In genomic region chr10:11282306-11282631, GRCm38 (mm10) we compare ENCODE assay signal across 8 mouse cellular contexts. TPM values are rescaled to one million over a fixed set of nuclear protein-coding genes. Genes with fewer than 3 reads are reported as not detected.
DNase-seq lines count a peak whose midpoint lies in the region; ATAC-seq and TF ChIP-seq lines count a peak whose summit lies in the region.

No protein-coding gene starts in this region.

- 1% methylated on average over 4 of the region's 4 CpGs for WGBS in heart, adult 2 months
- 1% methylated on average over 4 of the region's 4 CpGs for WGBS in forebrain, embryonic 12.5 days
- WGBS in liver, embryonic 16.5 days (ENCODE audit: insufficient replicate concordance) = 0% methylated on average over 4 of the region's 4 CpGs

- H3K27me3 ChIP-seq in heart, adult 2 months (ENCODE audit: control insufficient read depth, insufficient read depth, low read length) = no peaks in the 10 kb centered on the region
- no peaks in the 10 kb centered on the region for H3K27me3 ChIP-seq in ES-Bruce4 (ENCODE audit: control insufficient read depth, insufficient read depth, low read length, poor library complexity, severe bottlenecking)
- H3K27me3 ChIP-seq in forebrain, embryonic 12.5 days = no peaks in the 10 kb centered on the region
- H3K27me3 ChIP-seq in liver, embryonic 16.5 days (ENCODE audit: control insufficient read depth, insufficient read depth, low read depth, low read length) = no peaks in the 10 kb centered on the region

- H3K9me3 ChIP-seq in ES-Bruce4 (replicated peaks; ENCODE audit: control insufficient read depth, insufficient read depth, low read length, poor library complexity, severe bottlenecking) = no peaks in the 10 kb centered on the region
- no peaks in the 10 kb centered on the region for H3K9me3 ChIP-seq in forebrain, embryonic 12.5 days
- H3K9me3 ChIP-seq in liver, embryonic 16.5 days (replicated peaks; ENCODE audit: control insufficient read depth, low read length) = no peaks in the 10 kb centered on the region

- no peak for ATAC-seq in forebrain, embryonic 12.5 days (ENCODE audit: low FRiP score)
- no peak for ATAC-seq in liver, embryonic 16.5 days (ENCODE audit: low read depth)
- no peak for ATAC-seq in granulocyte monocyte progenitor cell, adult 5-6 weeks (replicated peaks; ENCODE audit: poor library complexity, severe bottlenecking)

- TF ChIP-seq CTCF in heart, adult 2 months (IDR thresholded peaks at IDR 0.05) = no peak
- TF ChIP-seq CTCF in ES-Bruce4 (IDR thresholded peaks at IDR 0.05; ENCODE audit: low read depth, low read length) = no peak

- peak overlapping the region; percentile 79 for H3K4me2 ChIP-seq in forebrain, embryonic 12.5 days
- peak overlapping the region; percentile 55 for H3K4me2 ChIP-seq in liver, embryonic 16.5 days (ENCODE audit: low read depth, low read length)

- H3K4me1 ChIP-seq in heart, adult 2 months (ENCODE audit: control insufficient read depth, insufficient read depth, low read length) = peaks cover 2% of the 10 kb centered on the region
- H3K4me1 ChIP-seq in ES-Bruce4 (ENCODE audit: control insufficient read depth, insufficient read depth, low read length) = no peaks in the 10 kb centered on the region
- peaks cover 7% of the 10 kb centered on the region; the same call in 1 of the 2 replicates for H3K4me1 ChIP-seq in forebrain, embryonic 12.5 days
- peaks cover 16% of the 10 kb centered on the region for H3K4me1 ChIP-seq in liver, embryonic 16.5 days (ENCODE audit: control insufficient read depth, low read depth, low read length)

- H3K9ac ChIP-seq in heart, adult 2 months (ENCODE audit: low read depth, low read length) = no peak overlapping the region
- peak overlapping the region; percentile 95 for H3K9ac ChIP-seq in ES-Bruce4 (ENCODE audit: low read depth, poor library complexity, severe bottlenecking)
- H3K9ac ChIP-seq in forebrain, embryonic 12.5 days = peak overlapping the region; percentile 94
- peak overlapping the region; percentile 100 for H3K9ac ChIP-seq in liver, embryonic 16.5 days (ENCODE audit: low read depth, low read length)

- no peak for TF ChIP-seq EP300 in heart, adult 2 months (IDR thresholded peaks at IDR 0.05; ENCODE audit: insufficient read depth, low read depth, low read length)
- TF ChIP-seq EP300 in ES-Bruce4 (IDR thresholded peaks at IDR 0.05; ENCODE audit: insufficient read depth, low read depth, low read length) = no peak

- H3K79me2 ChIP-seq in heart, adult 2 months (replicated peaks; ENCODE audit: control insufficient read depth, insufficient read depth, low read length) = peaks cover 3% of the 10 kb centered on the region; the same call in 1 of the 2 replicates

- peak overlapping the region; percentile 100 for H3K27ac ChIP-seq in heart, adult 2 months
- H3K27ac ChIP-seq in ES-Bruce4 (ENCODE audit: insufficient read depth, low read length) = no peak overlapping the region
- H3K27ac ChIP-seq in forebrain, embryonic 12.5 days = peak overlapping the region; percentile 97; the same call in 1 of the 2 replicates
- peak overlapping the region; percentile 99 for H3K27ac ChIP-seq in liver, embryonic 16.5 days (ENCODE audit: low read length)

- no peak for DNase-seq in heart, adult 2 months
- no peak for DNase-seq in heart, adult 18-20 months
- DNase-seq in right cerebral cortex, adult 18-20 months = no peak
- DNase-seq in thymus, postnatal 36 days = no peak

- no peaks in the 10 kb centered on the region; the same call in 1 of the 2 replicates for H3K36me3 ChIP-seq in heart, adult 2 months (ENCODE audit: control insufficient read depth, insufficient read depth, low read length)
- no peaks in the 10 kb centered on the region for H3K36me3 ChIP-seq in ES-Bruce4 (ENCODE audit: control insufficient read depth, insufficient read depth, low read length, poor library complexity, severe bottlenecking)
- no peaks in the 10 kb centered on the region for H3K36me3 ChIP-seq in forebrain, embryonic 12.5 days (replicated peaks)
- no peaks in the 10 kb centered on the region for H3K36me3 ChIP-seq in liver, embryonic 16.5 days (ENCODE audit: control insufficient read depth, insufficient read depth)

- H3K4me3 ChIP-seq in heart, adult 2 months = peak overlapping the region; percentile 83
- peak overlapping the region; percentile 21; the same call in 1 of the 2 replicates for H3K4me3 ChIP-seq in ES-Bruce4 (ENCODE audit: low read depth, low read length)
- H3K4me3 ChIP-seq in forebrain, embryonic 12.5 days (replicated peaks) = peak overlapping the region; percentile 95
- peak overlapping the region; percentile 99 for H3K4me3 ChIP-seq in liver, embryonic 16.5 days (ENCODE audit: low read depth, low read length)

- TF ChIP-seq POLR2A in heart, adult 2 months (IDR thresholded peaks at IDR 0.05; ENCODE audit: insufficient read depth, low read depth, low read length) = no peak
- TF ChIP-seq POLR2A in ES-Bruce4 (IDR thresholded peaks at IDR 0.05; ENCODE audit: insufficient read depth, low read length) = no peak

- intact Hi-C loops in heart, adult 2 months (cut with DNase I) = loop anchor here (5.0 kb wide), 2 partner anchors 80 to 135 kb away; partner anchors contain the start of gene Shprh

RNA-seq across cellular contexts. Expression of gene Fbxo30, which starts 1.1 kb away (rescaled TPM):
- total RNA-seq in heart, adult 2 months (2021) = 10 to 100 TPM; 23.7 to 27.3 TPM
- 3.9 and 11.2 TPM in 2 replicates for polyA plus RNA-seq in heart, adult 2 months (2012; rRNA removed)
- total RNA-seq in heart, adult 18-20 months (2021) = 10 to 100 TPM; 33.1 to 35.1 TPM
- 44.6 and 45.1 TPM in 2 replicates for polyA plus RNA-seq in ES-Bruce4 (2011; ENCODE audit: insufficient read depth, insufficient read length, low read depth, missing spikeins)
- 43.7 and 46.6 TPM in 2 replicates for polyA plus RNA-seq in forebrain, embryonic 12.5 days (2016; fragmentation: Nextera tagmentation; extraction: Ambion mirVana)
- polyA plus RNA-seq in liver, embryonic 16.5 days (2015; fragmentation: Nextera tagmentation; extraction: Ambion mirVana) = 72.7 and 75.6 TPM in 2 replicates
- total RNA-seq in granulocyte monocyte progenitor cell, adult 5-6 weeks (2014; fragmentation: Nextera tagmentation) = 6.7 and 8.5 TPM in 2 replicates
- total RNA-seq in granulocyte monocyte progenitor cell, adult 5-6 weeks (2017) = 14.6 and 14.7 TPM in 2 replicates

Comparison
In these comparisons a context has a peak if more than half of its experiments do, and no peak if none do; other contexts are left out.
1. H3K4me3 ChIP-seq: peak in every context shown above with its lines; median percentile 99 in liver, embryonic 16.5 days; 95 in forebrain, embryonic 12.5 days; 83 in heart, adult 2 months; 21 in ES-Bruce4.